Mouse (Mus musculus): ENCODE measurements at regions not wholly inside any gene's neighbourhood (a gene's known extent, or its start where the extent isn't known, plus 50 kb on each side); places are given as distances from the start of the nearest gene placed in this dataset.

DNA sequence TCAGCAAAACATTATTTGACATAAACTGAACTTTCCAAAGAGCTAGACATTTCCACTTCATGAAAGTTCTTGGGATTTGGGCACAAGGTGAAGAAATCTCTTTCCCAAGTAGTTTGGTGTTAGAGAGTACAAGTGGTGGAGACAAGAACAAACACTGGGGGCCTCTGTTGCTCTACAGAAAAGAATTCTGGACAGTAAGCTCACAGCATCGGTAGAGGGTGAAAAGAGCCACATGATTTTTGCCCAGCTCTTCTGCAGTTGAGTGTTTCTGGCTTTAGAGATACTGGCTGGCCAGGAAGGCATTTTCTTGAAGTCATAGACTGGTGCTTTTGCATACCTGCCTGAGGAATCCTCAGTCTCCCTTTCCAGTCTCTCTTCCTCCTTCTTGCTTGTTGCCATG, 127.8 kb downstream of the Stk31 start:
- DNase-seq, result no peak

DNA sequence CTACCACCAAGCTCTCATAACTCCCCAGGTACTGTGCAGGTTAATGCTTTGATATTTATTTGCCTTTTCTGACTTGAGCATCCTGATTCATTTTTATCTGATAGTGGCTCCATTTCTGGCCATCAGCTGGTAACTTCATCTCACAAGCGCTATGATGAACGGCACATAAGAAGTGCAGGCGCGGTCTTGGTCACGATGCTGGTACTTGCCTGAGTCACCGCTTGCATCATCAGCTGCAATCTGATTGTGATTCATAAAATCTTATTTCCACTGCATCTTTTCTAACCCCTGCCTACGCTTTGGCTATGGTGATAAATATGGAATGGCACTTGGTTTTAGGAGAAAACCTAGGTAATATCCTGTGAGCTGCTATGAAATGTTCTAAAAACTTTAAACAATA, 128.3 kb downstream of the Stk31 start:
- no peak for DNase-seq

DNA sequence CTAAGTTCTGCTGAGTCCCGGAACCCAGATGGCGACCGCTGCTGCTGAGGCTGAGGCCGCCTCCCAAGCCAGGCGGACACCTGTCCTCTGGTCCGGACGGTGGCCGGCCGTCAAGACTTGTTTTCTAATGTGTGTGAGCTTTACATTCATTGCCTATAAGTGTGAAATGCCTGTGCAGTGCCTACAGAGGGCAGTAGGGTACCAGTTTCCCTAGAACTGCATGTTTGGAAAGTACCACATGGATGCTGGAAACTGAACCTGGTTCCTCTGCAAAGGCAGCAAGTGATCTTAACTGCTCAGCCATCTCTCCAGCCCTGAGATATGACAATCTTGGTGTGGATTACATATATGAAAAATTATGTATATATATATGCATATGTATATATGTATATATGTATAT, 138.6 kb downstream of the Stk31 start:
- DNase-seq, result no peak

DNA sequence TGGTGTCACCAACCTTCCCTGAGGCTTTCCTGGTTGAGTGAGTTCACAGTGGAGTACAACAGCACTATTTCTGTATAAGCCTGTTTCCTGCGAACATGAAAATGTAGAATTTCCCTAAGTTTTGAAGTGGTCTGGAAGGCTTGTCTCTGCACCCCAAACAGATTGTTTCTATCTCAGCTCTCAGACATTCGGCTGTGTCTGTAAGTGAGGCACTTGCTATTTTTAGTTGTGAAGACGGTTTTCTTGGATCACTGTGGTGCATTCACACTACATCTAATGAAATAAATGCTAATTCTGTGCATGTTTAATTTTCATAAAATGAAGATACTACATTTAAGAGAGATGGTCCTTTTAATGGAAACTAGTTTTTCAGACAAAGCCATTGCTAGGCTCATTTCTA, 139.1 kb downstream of the Stk31 start:
- DNase-seq, result no peak

DNA sequence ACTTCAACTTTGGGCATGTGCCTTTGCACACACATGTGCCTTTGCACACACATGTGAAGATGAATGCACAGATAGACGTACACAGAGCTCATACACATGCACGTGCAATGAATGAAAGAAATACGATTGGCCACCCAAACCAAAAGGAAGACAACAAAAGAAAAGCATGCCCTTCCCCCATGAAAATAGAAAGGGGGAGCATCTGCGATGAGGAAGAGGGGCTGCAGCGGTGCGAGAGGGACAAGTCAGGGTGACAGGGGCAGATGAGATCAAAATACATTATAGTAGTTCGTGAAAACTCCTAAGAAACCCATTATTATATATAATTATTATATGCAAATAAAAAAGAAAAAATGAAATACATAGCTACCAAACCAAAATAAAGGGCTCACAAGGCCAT, 149.5 kb downstream of the Stk31 start:
- no peak for DNase-seq

DNA sequence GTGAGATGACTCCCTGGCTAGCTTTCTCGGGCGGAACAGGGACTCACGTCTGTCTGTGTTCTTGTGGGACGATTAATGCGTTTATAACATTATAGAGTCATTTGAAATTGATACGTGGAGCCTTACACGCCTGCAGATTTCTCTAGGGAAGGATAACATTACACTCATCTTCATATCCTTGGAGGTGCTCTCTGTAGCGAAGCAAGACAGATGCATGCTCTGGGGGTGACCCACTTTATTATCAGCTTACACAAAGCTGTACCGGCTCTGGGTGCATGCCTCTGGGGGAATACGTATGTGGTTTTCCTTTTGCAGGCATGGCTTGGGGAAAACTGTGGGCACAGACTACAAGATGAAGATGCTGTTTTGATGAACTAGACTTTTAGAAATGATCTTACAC, 159.7 kb downstream of the Stk31 start:
- DNase-seq, result no peak

DNA sequence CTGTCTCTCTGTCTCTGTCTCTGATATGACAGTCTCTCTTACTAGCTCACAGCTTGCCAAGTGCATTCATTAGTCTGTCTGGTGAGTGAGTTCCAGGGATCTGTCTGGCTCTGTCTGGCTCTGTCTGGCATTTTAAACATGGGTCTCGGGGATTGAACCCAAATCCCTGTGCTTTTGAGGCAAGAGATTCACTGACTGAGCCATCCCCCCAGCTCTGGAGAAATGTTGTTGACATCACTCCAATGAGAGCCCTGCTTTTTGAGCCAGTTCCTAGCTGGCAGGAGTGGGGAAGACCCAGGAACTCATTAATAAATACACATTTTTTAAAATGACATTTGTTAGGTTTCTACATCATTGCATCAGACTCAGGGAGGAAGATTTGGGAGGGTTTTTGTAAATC, 163.1 kb downstream of the Stk31 start:
- DNase-seq, result no peak

DNA sequence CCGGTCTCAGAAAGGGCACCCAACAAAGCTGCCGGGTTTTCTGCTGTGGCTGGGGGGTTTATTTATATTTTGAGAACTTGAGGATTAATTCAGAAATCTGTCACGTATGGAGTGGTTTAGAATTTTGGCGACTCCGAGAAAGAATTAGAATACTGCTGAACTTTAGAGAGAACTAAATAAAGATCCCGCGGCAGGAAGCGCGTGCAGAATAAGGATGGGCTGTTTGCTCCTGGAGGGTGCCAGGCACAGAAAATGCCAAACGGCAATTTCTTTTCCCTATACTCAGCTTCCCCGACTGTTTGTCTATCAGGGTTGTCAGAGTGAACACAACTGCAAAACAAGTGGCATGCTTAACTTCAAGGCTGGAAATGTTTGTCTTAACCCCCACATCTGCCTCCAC, 163.7 kb downstream of the Stk31 start:
- no peak for DNase-seq

DNA sequence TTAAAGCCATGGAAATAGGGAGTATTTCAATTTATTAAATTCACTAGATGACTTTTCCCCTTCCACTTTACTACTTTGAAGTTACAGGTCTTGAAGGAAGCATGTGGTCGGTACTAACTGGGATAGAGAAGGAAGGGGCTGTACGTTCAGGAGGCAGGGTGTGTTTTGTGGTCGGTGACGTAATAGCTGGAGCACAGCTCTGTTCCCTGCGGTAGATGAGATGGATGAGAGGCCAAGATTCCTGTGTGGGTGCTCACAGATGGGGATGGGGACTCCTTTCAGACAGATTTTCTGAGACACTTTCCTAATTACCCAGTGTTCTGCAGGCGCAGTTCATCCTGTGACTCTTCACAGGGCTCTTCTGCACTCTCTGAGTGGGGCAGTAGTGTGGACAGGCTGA, 182.9 kb downstream of the Stk31 start:
- no peak for DNase-seq

DNA sequence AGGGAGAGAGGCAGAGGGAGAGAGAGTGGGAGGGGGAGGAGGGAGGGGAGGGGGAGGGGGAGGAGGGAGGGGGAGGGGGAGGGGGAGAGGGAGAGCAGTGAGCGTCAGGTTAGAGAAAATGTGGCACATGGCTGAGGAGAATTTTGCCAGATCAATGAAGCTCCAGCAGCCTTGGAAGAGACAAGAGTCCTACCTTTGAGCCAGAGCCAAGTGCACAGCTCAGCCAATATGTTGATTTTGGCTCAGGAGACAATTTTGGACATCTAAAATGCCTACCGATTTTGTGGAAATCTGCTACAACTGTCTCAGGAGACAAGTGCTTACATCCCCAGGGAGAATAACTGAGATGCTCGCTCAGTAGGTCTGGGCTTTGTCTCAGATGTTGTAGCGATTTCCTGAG, 184.3 kb downstream of the Stk31 start:
- DNase-seq, result no peak

DNA sequence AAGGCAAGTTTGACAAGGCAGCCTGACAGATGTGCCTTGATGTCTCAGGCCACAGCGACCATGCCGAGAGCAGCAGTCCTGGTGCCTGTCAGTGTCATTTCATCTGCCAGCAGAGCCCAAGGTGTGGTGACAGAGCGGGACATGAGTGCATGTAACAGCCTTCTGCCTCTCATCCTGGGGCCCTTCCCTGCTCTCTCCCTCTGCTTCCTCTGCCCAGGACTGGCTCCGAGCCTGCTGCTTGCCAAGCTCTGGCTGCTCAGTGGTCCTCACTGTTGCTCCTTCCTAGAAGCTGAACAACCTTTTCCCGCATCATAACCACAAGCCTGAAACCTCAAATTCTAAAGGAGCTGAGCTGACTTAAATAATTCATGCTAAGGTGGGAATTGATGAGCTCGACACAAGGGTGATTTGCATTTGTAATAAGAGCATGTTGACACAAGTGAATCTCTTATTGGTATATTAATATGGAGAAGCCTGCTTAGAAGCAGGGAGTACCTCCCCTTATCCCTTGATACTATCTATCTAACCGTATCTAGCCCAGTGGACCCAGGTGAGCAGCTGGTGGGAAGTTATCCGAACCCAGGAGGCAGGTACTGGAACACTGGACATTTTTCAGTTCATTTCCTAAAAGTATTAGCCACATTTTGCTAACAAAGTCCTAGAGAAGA, 186.8 kb downstream of the Stk31 start:
- DNase-seq, result no peak

DNA sequence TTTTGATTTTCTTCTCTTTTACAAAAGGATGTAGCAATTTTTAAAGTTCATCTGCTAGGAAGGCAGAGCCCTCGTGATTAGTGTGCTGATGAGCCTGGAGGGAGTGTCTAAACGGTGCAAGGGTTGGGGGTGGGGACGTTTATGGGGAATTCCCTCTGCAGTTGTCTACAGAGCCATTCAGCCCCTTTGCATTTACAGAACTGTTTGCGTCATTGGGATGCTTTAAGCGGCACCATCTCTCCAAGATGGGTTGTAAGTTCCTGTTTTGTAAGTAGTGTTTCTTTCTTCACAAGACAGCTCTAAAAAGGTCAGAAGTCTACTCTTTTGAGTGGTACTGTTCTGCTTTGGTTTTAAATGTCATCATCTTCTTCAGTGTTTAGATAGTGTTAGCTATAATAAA, 191.1 kb downstream of the Stk31 start:
- no peak for DNase-seq

DNA sequence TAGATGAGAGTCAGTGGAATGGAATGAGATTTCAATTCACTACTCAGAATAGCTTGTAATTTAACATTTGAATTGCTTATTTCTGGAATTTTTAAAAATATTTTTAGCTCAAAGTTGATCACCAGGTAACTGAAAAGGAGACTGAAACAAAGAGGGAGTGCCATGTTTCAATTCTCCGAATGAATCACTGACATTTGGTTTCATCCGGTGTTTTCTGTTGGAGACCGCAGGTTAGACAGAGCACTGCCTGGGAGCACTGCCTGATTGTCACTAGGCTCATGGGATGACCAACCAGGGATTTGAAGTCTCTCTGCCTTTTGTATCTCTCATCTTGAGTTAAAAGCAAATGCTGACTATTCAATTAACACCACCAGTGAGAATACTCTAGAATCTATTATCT, 193.3 kb downstream of the Stk31 start:
- DNase-seq, result no peak

DNA sequence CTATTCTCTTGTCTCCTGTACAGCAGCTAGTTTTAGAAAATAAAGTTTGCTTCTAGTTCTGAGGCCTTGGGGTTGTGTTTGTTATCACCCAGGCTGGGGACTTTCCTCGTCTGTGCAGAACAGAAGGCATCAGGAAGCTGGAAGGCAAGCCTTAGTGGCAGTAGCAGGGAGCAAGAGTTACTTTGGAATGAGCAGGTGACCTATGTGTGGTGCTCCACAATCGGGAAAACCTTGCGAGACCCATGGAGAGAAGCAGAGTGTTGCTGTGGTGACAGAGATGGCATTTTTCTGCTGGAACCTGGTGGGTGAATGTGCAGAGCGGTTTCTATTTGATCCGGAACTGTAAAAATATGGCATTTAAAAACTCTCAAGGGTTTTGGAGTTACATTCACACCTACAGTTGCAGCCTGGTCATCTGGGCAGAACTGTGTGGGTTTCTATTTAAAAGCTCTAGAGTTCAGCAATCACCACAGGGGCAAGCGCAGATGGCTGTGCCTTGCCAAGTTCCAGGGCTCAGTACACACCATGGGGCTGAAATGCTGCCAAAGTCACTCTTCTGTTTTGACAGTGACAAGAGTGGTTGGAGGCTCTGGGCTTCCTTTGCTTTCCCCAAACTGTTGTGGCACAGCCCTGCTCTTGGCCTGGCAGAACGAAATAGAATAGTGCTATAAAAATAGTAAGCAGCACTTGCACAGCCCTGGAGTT, 195.7 kb downstream of the Stk31 start:
- DNase-seq, result no peak

DNA sequence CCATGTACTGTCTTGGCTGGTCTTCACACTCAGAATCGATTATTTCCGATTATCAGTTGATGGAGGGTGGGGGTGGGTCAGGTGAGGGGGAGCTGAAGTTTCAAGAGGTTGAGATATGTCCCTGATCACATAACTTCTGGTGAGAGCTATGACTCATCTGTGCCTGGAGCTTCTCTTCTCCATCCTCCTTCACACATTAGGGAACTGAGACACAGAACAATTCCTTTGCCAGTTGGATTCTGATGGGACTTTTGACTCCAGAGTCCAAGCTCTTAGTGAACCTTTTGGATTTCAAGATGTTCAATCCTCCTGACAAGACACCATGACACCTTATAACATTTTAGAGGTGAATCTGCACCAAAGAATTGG, 196.2 kb downstream of the Stk31 start:
- no peak for DNase-seq

DNA sequence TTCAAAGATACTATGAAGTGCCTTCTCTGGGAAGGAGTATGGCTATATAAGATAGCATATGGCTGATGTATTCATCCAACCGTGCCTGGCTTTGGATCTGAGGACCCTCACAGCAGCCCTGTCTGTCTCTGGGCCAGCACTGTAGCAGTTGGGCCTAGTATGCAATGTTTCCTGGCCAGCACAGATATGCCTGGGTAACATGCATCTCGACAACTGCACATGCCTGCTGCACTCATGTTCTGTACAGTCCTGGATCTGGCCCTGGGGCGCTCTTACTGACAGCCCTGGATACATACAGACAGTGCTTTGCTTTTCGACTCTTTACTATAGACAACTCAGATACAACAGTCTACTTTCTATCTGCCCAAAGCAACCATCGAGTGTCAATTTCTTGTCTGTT, 197.3 kb downstream of the Stk31 start:
- DNase-seq, result no peak

DNA sequence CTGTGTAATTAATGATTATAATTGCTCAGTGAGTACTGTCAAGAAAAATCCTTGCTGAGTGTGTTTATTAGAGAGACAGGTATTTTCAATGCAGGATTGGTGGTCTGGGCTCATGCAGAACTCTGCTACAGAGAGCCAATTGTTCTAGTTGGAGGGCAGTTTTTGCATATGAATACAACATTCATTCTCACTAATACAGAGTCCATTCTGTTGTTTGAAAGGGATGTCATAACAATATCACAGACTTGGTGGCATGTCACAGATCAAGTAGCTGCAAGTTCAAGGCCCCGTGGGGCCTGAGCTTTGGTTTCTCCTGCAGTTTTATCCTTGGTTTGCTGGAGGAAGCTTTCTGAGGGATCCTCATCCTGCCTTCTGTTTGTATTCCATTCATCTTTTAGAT, 207.8 kb downstream of the Stk31 start:
- DNase-seq, result no peak

DNA sequence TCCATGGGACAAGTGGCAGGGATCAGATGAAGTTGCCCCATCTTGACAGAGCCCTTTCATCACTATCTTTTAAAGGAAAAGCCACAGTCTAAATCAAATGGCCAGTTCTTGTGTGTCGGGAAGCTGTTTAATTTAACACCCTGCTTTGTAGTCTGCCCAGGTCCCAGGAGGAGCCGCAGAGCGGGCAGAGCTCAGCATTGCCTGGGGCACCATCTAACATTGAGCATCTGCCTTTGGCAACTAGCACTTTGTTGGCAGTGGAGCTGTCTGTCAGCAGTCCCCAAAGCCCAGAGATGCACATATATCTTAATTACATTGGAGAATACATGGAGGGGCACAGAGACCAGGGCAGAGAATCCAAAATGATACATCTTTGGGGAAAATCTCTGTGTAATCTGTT, 208.4 kb downstream of the Stk31 start:
- DNase-seq, result no peak

DNA sequence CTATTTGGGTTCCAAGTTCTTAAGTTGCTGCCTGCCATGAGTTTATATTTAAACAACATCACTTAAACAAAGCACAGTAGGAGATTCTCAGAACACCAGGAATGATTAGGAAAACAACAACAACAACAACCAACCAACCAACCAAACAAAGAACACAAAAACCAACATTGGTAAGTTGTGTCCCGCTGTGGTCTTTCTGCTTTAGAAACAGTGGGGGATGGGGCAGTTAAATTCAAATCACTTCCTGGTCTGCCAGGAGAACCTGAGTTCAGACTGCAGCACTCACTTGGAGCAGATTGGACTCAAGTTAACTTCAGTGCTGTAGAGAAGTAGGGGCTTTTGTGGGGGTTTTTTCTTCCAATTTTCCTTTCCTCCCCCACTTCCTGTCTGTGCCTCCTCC, 210.6 kb downstream of the Stk31 start:
- DNase-seq, result no peak

DNA sequence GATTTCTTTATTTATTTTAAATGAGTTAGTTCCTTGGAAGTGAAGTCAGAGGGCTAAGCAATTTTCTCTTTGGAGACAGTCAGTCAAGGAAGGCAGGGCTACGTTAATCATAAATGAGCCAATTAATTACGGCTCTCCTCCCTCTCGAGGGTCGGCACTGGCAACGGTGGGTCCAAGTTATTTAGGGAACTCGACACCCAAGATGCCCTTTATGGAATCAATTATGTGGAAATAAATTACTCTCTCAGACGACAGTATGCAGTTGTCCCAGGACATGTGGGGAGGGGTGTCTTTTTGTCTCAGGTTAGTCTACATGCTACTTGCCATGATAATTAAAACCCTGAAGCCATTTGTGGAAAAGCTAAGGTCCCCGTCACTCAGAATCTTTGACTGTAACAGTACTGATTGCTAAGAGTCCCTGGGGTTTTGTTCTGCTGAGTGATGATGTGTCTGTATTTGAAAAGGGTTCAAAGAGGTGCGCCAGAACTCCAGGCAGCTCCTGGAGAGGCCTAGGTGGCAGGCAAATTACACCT, 211.3 kb downstream of the Stk31 start:
- DNase-seq, result no peak

DNA sequence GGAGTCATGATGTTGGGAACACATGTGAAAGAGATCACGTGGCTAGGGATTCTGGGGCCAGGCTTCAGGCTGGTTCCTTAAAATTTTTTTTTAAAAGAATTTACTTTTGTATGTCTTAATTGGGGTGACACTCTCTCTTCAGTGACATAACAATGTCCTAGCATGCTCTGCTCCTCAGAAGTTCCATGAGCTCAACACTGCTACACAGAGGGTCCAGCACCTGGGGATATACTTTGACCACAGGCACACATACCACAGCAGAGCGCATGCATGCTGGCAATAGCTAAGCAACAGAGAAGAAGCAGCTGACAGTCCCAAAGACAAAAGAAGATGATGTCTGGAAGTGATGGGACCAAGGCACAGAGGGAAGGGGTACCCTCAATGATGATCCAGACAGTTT, 198.4 kb upstream of the Npy start:
- no peak for DNase-seq

DNA sequence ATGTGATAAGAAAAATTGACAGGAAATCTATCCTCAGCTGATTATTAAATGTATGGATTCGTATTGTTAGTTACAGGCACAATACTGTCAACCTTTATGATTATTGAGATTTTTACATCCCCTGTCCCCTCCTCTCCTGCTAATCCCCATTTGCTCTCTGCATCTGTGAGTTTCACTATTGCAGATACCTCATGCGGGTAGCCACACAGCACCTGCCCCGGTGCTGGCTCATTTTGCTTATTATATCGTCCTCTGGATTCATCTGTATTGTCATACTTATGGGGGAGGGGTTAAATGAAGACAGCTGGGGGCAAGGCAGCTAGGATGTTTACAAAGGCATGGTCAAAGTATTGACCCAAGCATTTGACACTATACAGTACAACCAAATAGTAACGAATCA, 197.9 kb upstream of the Npy start:
- no peak for DNase-seq

DNA sequence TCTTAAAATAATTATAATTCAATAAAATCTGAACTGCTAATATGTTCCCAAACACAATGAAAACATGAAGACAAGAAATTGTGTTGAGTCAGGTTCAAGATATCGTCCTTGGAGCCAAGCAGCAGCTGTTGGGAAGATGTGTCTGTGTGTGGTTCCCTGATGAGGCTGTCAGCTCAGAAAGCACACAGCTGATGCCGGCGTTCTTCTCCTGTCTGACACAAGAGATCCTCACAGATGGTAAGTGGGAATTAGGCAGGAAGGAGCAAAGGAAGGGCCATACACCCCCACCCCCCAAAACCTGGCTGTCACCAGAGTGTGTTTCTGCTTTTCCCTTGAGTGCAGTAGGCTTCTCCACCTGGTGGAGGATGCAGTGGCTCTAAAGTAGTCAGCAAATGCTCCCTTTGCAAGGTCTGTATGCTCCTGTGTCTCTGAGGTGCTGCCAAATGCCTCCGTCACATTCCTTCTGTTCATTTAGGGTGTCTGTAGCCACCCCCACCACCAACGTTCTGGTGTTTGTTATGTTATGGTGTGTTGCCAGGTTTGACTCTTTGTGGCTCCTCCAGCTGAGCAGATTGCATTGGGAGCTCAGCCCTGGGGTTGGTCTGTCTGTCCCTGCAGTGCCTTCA, 188.9 kb upstream of the Npy start:
- no peak for DNase-seq

DNA sequence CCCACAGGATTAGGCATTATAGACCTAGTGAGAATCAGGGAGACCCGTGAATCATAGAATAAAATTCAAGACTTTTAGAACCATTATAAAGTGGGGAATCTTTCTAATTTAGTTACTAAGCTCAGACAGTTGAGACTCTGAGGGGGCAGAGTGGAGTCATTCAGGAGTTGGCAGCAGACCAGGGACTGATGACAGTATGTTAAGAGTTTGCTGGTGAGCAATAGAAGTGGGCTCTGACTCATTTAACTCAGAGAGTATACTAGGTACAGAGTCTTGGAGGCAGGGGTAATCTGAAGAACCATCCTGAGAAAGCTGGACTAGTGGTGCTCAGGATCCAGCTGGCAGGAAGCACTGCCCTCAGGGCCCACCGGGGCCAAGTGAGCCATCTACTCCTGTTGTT, 184.9 kb upstream of the Npy start:
- no peak for DNase-seq

DNA sequence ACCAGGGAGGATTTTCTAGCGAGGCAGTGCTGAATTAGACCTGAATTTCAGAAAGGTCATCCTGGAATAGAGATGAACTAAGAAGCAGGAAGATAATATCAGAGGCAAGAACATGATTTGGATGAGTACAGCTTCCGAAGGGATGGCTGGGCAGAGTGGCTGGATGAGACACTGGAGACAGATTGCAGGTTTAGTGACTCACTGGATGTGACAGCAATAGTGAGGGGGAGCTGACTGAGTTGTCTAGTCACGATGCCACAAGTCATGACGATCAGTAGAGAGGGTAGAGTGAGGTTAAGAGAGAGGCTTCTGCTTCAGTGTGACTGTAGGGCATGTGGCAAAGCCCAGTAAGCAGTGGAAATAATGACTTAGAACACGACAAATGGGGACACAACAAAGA, 181.3 kb upstream of the Npy start:
- no peak for DNase-seq
